Mouse (Mus musculus) brain, embryonic 14.5 days (tissue): ENCODE data around the gene Zfp366.

Source experiments
- CTCF ChIP-seq: fragments of 200-500 bp; IDR thresholded peaks from 2 replicates; pipeline ENCODE4 v1.5.1; 2012; ENCODE audit warnings: inconsistent platforms, mild to moderate bottlenecking, moderate library complexity, borderline replicate concordance; ENCODE audit not compliant: insufficient read depth, insufficient read length; ENCODE audit errors: extremely low read depth
- POLR2A ChIP-seq: fragments of 200-500 bp; IDR thresholded peaks from 2 replicates; pipeline ENCODE4 v1.6.1; 2012; ENCODE audit warnings: mild to moderate bottlenecking, inconsistent platforms, borderline replicate concordance; ENCODE audit not compliant: poor library complexity, insufficient read depth, insufficient read length, severe bottlenecking; ENCODE audit errors: extremely low read depth

- TF ChIP-seq POLR2A = no peak
- TF ChIP-seq CTCF = no peak
These were observed 26.9 kb upstream of the Zfp366 start for GRCm38 (mm10) chr13:99157709-99158108.
